In genomic region chr1:91562977-91563590, GRCm38 (mm10) we compare ENCODE assay signal across 13 mouse cellular contexts. TPM values are rescaled to one million over a fixed set of nuclear protein-coding genes. Genes with fewer than 3 reads are reported as not detected.
A peak's percentile ranks its signal among the peaks of the same experiment; 100 is the strongest.
DNase-seq lines count a peak whose midpoint lies in the region; ATAC-seq and TF ChIP-seq lines count a peak whose summit lies in the region.
"Had no signal": no experiment of that assay in that cellular context is flagged by ENCODE, and none has a peak within 500 bp of the region (broad histone marks: within the 10 kb centered on the region; RNA-seq: fewer than 3 reads in every experiment).

No protein-coding gene starts in this region.

- no peak overlapping the region for H3K4me3 ChIP-seq in layer of hippocampus, adult 2 months
- H3K4me3 ChIP-seq in megakaryocyte, embryonic 14.5 days (replicated peaks), result peak overlapping the region; percentile 0
- no peak overlapping the region for H3K4me3 ChIP-seq in G1E (ENCODE audit: low read depth, low read length)
- H3K4me3 ChIP-seq: embryonic facial prominence, embryonic 13.5 days; forebrain, embryonic 12.5 days; myocyte had no signal

- H3K4me1 ChIP-seq in megakaryocyte, embryonic 14.5 days, result peaks cover 44% of the 10 kb centered on the region
- peaks cover 13% of the 10 kb centered on the region for H3K4me1 ChIP-seq in G1E (ENCODE audit: insufficient read depth, low read depth, low read length)
- H3K4me1 ChIP-seq: forebrain, embryonic 12.5 days had no signal

- peak; percentile 54 for TF ChIP-seq CTCF in layer of hippocampus, adult 2 months (conservative IDR thresholded peaks at IDR 0.05)
- TF ChIP-seq CTCF in G1E (IDR thresholded peaks at IDR 0.05; ENCODE audit: low read depth, low read length), result no peak

- peaks cover 25% of the 10 kb centered on the region for H3K36me3 ChIP-seq in megakaryocyte, embryonic 14.5 days (replicated peaks; ENCODE audit: low read length)
- H3K36me3 ChIP-seq in G1E (replicated peaks), result peaks cover 19% of the 10 kb centered on the region

- no peak overlapping the region for H3K27ac ChIP-seq in layer of hippocampus, adult 2 months
- H3K27ac ChIP-seq: embryonic facial prominence, embryonic 13.5 days; forebrain, embryonic 12.5 days had no signal

- DNase-seq in layer of hippocampus, adult 2 months (ENCODE audit: low spot score in 2 of 2), result no peak
- DNase-seq in layer of hippocampus, postnatal 25 days (ENCODE audit: extremely low spot score in 1 of 2, low spot score in 1 of 2), result no peak
- no peak for DNase-seq in G1E (ENCODE audit: low spot score)
- DNase-seq in lung, postnatal 10 days, result peak; percentile 57
- DNase-seq in thymus, adult 18-20 months, result no peak
- DNase-seq in natural killer cell, adult 2 months (ENCODE audit: low spot score in 2 of 2), result no peak
- DNase-seq: heart, postnatal 4 days; kidney, adult 11 months had no signal

- H3K9me3 ChIP-seq in megakaryocyte, embryonic 14.5 days, result peaks cover 12% of the 10 kb centered on the region
- H3K9me3 ChIP-seq in G1E (replicated peaks), result no peaks in the 10 kb centered on the region
- H3K9me3 ChIP-seq: embryonic facial prominence, embryonic 13.5 days; forebrain, embryonic 12.5 days had no signal

- no peak for ATAC-seq in megakaryocyte, adult 5-6 weeks (ENCODE audit: poor library complexity, severe bottlenecking)
- 0 out of 2 replicates have a peak, but pooled peaks have one; percentile 23 for ATAC-seq in G1E (ENCODE audit: extremely low read depth, insufficient number of reproducible peaks, low FRiP score, poor library complexity, severe bottlenecking)

- no peaks in the 10 kb centered on the region for H3K27me3 ChIP-seq in megakaryocyte, embryonic 14.5 days (replicated peaks)
- peaks cover 23% of the 10 kb centered on the region for H3K27me3 ChIP-seq in G1E (ENCODE audit: insufficient read depth, low read length)
- H3K27me3 ChIP-seq: embryonic facial prominence, embryonic 13.5 days; forebrain, embryonic 12.5 days had no signal

RNA-seq across cellular contexts. Expression of gene Asb1, which starts 22.7 kb away (rescaled TPM):
- total RNA-seq in layer of hippocampus, adult 2 months (2021), result 10 to 100 TPM; 32.4 to 40.1 TPM
- total RNA-seq in layer of hippocampus, postnatal 25 days (2021), result 10 to 100 TPM; 35.9 to 42.0 TPM
- 3.0 and 8.1 TPM in 2 replicates for polyA plus RNA-seq in megakaryocyte, embryonic 14.5 days (2012; ENCODE audit: insufficient read depth, low replicate concordance)
- total RNA-seq in megakaryocyte, adult 5-6 weeks (2015), result 3.7 and 4.1 TPM in 2 replicates
- 5.9 and 11.7 TPM in 2 replicates for total RNA-seq in megakaryocyte, adult 5-6 weeks (2017)
- 8.3 and 12.9 TPM in 2 replicates for total RNA-seq in G1E (2014; fragmentation: Nextera tagmentation)
- 25.7 and 28.0 TPM in 2 replicates for total RNA-seq in G1E (2017)
- 9.3 and 12.4 TPM in 2 replicates for polyA plus RNA-seq in G1E (2012)
